Mouse (Mus musculus): ENCODE measurements around the gene Pin1rt1. TPM values are rescaled to one million over a fixed set of nuclear protein-coding genes. Genes with fewer than 3 reads are reported as not detected.

The Pin1rt1 gene
- not detected in 2 replicates for total RNA-seq (2021)
- long read RNA-seq, experiment 1 = 0 reads
- long read RNA-seq, experiment 2 = 0 reads

DNA sequence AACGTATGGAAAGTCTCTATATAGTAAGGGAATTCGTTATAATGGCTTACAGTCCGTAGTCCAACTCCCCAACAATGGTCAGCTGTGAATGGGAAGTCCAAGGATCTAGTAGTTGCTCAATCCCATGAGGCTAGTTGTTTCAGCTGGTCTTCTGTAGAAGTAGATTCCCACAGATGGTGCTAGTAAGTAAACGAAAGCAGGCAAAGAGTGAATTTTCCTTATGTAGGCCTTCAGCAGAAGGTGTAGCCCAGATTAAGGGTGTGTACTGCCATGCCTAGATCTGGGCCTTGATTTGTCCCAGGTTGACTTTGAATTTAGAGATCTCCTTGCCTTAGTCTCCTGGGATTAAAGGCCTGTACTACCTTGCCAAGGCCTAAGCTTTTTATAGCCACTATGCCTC is at the start of gene Pin1rt1:
Gene Pin1rt1 (minus strand): TSS at position 101 of the 400 bp plus-strand sequence.
- no peak for DNase-seq

DNA sequence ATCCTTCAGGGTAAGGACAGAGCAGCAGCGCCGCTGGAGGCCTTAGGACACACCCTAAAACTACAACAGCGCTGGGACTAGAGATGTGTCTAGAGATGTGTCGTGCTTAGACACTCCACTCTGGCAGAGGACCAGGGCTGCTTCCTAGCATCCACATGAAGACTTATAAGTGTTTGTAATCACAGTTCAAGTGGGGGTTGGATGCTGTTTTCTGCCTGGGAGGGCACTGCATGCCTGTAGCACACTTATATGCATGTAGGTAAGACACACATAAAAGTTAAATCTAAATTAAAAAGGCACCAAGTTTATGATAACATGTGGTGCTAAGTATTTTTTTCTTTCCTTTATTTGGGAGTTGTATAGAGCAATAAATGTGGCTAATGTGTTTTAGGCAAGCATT is 47.8 kb upstream of the Pin1rt1 start:
- DNase-seq = no peak

DNA sequence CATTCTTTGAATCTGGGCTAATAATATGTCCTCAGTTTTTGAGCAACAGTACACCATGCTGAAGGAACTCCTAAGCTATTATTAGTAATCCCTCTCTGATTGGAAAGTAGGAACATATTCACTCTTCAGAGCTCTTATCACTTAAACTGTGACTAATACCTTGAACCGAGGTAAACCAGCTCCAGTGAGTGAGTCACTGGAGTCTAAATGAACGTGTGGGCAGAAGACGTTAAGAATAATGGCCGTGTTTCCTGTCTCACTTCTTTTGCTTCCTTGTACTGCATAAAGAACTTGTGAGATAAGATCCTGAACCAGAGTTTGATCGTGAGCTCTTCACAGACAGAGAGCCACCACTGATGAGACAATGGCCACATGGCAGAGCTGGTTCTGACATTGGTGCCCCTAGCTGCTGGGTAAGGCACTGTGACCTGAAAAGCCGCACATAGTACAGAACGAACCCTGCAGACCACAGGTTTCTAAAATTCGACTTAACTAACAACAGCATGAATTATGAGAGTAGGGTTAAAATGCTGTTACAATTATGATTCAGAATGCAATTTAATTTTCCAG is 47.0 kb upstream of the Pin1rt1 start:
- no peak for DNase-seq

DNA sequence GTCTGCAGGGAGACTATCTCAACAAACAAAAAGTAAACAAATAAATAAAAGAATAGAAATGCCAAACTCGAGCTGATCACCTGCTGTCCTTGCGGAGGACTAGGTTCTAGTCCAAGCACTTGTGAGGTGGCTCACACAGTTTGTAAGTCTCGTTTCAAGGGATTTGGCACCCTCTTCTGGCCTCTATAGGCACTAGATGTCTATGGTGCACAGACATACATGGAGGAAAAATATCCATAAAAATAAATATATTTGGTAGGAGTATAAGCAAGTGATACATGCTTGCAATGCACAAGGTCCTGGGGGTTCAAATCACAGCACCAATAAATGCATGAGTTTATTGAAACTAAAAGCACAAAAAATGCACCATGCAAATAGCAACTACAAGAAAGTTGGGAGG is 34.4 kb upstream of the Pin1rt1 start:
- DNase-seq = peak; percentile 46

DNA sequence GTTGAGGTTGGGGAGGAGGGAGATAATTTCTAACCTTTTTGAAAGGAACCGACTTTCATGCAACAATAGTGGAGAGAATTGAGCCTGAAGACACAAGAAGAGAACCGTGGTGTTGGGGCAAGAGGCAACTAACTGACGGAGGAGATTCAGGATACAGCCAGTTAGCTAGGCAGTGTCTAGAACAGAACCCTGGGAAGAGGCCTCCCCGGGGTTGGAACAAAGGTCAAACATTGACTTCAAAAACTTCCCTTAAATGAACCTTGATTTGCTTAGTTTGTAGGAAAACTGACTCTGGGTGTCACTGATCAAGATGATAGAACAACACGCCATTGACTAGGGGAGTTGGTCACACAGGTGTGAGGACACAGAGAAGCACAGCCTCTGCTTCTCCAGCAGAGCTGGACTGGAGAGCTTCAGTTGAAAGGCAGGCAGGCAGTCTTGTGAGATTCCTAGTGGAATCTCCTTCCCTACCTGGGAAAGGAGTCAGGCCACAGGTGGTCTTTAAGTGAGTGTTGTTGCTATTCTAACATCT is 32.5 kb upstream of the Pin1rt1 start:
- DNase-seq = no peak

DNA sequence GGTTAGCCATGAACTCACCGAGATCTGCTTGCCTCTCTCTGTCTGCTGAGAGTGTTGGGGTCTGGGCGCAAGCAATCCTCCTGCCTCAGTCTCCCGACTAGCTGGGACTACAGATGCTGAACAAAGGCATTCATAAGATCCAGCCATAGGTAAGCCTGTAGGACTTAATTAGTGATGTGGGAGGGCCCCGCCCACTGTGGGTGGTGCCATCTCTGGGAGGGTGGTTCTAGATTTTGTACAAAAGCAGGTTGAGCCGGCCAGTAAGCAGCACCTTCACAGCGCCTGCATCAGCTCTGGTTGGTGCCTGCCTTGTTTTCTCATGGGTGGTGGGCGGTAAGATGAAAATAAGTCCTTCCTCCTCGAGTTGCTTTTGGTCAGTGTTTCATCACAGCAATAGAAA is 30.1 kb upstream of the Pin1rt1 start:
- no peak for DNase-seq

- no peak for DNase-seq
Measured at GRCm38 (mm10) chr2:104743971-104744370, 27.8 kb upstream of the Pin1rt1 start.

GRCm38 (mm10) chr2:104743160-104743559 is 27.0 kb upstream of the Pin1rt1 start:
- DNase-seq = no peak

DNA sequence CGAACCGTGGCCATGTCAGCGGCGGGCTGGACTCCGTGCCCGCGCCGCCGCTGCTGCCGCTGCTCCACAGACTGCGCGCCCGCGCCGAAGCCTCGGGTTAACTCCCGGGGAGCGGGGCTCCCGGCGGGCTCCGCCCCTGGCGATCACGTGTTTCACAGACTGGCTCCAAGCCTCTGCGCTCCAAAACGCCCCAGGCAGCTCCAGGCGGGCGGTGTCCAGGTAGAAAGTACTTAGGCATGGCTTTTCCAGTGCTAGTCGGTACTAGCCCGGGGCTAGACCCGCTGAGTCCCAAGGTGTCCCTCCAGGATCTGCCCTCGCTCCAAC is 26.5 kb upstream of the Pin1rt1 start, which contains the start of gene Depdc7:
Gene Depdc7 (minus strand): TSS at position 138 of the 324 bp plus-strand sequence.
- DNase-seq = peak; percentile 96

- DNase-seq = no peak
Measured at GRCm38 (mm10) chr2:104741896-104742740, 25.9 kb upstream of the Pin1rt1 start.

DNA sequence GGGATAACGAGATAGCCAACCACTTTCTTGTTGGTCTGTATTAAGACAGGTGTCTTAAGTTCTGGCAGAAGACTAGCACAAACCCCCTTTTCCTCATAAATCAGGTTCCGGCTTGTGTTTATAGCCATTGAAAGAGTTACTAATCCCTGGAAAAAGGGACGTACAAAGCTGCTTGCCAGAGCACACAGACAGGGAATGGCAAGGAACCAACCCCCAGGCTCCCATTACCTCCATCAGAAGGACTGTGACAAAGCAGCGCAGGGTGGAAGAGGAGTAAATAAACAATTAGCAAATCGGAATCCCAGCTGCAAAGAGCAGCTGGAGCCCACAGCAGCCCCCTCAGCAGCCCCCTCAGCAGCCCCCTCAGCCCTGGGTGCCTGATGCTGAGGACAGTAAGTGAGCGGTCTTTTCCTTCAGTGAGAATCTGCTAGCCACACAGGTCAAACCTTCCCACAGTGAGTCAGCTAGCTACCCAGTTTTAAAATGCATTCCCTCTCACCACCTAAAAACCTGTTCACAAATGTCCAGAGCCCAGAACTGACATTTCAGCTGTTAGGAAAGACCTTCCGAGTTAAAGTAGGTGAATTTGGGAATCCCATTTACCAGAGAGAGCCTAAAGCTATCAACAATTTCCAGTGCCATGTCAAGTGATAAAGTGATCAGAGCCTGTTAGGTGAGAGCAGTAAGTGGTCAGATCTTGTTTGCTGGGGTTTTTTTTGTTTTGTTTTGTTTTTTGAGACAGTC is 25.0 kb upstream of the Pin1rt1 start:
- no peak for DNase-seq

DNA sequence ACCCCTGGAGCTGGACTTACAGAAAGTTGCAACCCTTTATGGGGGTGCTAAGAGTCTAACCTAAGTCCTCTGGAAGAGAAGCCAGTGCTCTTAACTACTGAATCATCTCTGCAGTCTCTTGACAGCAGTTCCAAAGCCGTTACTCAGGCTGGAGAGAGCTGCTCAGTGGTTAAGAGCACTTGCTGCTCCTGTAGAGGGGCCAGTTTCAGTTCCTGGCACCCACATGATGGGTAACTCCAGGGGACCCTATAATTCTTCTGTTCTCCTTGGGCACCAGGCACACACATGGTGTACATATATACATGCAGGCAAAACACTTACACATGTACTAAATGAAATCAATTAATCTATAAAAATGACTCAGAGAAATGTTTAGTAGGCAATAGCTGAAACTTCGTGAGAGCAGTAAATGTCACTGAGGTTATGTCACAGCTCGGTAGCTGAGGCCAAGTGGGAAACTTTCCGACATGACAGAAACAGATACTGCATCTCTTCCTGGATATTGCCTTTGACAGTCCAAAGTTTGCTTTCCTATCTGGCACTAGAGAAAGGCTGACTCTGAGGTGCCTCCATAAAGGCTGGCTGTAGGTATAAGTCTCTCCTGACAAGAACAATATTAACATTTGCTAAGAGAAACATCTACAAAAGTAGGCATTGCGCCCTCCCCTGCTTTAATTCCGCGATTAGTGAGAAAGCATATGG is 24.2 kb upstream of the Pin1rt1 start:
- DNase-seq = no peak

DNA sequence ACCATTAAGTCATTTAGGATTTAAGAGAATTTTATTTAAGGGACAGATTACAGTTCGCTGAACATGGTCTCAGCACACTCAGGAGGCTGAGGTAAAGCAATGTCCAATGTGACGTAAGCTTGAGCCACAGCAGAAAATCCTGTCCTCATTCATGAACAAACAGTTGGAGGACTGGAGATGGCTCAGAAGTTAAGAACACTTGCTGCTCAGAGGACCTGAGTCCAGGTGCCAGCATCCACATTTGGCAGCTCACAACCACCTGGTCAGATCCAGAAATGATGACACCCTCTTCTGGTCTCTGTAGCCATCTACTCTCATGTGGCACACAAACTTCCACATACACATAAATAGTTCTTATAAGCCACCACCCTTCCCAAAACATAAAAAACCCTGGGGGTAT is 23.5 kb upstream of the Pin1rt1 start:
- no peak for DNase-seq

- DNase-seq = peak; percentile 14
Measured at GRCm38 (mm10) chr2:104736241-104736640, 20.1 kb upstream of the Pin1rt1 start.

DNA sequence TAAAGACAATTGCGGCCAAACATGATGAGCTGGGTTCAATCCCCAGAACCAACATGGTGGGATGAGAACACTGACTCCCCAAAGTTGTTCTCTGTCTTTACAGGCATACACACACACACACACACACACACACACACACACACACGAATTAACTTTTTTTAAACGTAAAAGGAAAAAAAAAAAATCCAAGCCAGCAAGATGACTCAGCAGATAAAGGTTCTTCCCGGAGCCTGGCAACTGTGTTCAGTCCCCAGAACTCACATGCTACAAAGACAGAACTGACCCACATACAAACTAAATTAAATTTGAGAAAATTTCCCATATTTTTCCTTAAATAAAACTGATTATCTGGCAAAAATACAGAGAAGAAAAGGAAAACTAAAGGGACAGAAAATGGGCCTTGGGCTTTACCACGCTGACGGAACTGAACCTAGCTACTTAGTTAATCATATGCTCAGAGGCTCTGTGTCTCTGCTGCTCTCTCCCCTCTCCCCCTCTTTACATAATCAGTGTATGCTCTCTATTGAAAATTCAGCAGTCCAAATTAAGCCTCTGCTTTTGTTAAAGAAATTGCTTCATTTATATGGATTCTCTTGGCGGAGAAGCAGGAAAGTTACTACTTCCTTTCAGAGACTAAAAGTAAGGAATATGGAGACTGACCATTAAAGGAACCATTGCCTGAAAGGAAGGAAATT is 16.5 kb upstream of the Pin1rt1 start:
- DNase-seq = peak; percentile 11

GRCm38 (mm10) chr2:104732033-104732444 is 15.9 kb upstream of the Pin1rt1 start:
- DNase-seq = no peak

GRCm38 (mm10) chr2:104727369-104727768 is 11.2 kb upstream of the Pin1rt1 start:
- no peak for DNase-seq

GRCm38 (mm10) chr2:104722021-104722420 is 5.8 kb upstream of the Pin1rt1 start:
- no peak for DNase-seq

- DNase-seq = no peak
Measured at GRCm38 (mm10) chr2:104717827-104718226, 1.6 kb upstream of the Pin1rt1 start.

DNA sequence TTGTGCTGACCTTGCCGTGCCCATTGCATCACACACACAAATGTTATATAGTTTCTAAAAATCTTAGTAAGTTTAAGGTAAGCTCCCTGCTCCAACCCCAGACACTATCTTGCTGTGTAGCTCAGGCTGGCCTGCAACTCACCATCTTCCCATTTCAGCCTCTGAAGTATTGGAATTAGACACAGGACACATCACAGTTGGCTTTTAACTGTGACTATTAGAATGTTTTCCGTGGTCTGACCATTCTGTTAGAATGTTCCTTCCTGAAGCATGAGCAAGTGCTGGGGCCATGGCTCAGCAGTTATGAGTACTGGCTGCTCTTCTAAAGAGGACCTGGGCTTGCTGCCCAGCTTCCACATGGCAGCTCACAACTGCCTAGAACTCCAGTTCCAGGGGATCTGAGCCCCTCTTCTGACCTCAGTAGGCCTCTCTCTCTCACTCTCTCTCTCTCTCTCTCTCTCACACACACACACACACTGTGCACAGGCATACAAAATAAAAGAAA is 1.1 kb upstream of the Pin1rt1 start:
- no peak for DNase-seq

DNA sequence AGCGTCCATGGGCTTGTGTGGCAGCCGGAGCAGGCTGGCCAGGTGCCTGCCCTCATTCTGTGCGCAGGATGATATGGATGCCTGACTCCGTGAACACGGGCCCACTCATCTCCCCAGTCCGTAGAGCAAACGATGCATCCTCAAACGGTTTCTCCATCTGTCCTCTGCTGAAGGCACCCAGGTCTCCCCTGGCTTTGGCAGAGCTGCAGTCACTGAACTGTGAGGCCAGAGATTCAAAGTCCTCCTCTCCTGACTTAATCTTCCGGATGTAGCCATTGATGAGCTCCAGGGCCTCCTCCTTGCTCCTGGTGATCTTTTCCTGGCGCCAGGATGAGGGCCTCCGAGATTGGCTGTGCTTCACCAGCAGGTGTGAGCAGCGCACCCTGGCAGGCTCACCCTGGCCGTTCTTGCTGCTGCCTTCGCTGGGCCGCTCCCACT is 1.9 kb downstream of the Pin1rt1 start:
- DNase-seq = no peak
